Mouse (Mus musculus) hematopoietic stem cell, adult 5-6 weeks (primary cell): ENCODE measurements around the gene Nrxn1. TPM values are rescaled to one million over a fixed set of nuclear protein-coding genes. Genes with fewer than 3 reads are reported as not detected.
A peak's percentile ranks its signal among the peaks of the same experiment; 100 is the strongest.

Experiments
- ATAC-seq, 2 experiments: fragments of 125-278 bp in 1 of 2; replicated peaks in 1 of 2; 2 replicates each; pipeline ENCODE4 v1.8.0; 2016 to 2017; ENCODE audit warnings: inconsistent platforms in 2 of 2, mild to moderate bottlenecking in 2 of 2, moderate number of reproducible peaks in 2 of 2, low read depth in 1 of 2, moderate TSS enrichment in 1 of 2; ENCODE audit not compliant: low FRiP score in 2 of 2, poor library complexity in 2 of 2, severe bottlenecking in 2 of 2, insufficient read depth in 1 of 2, low TSS enrichment in 1 of 2
- total RNA-seq: library from RNA; stranded (forward); fragments of 172-1452, 232-1000 nt; gene quantifications from 2 replicates; pipeline ENCODE4 v1.2.3, GENCODE M21; 2017

Gene Nrxn1
- total RNA-seq, 1 experiment from 2014 or later, result 51.8 TPM

- no peak for ATAC-seq
Observed at GRCm38 (mm10) chr17:90638183-90638727, 454.6 kb downstream of the Nrxn1 start.

- ATAC-seq, result no peak
Observed at GRCm38 (mm10) chr17:90631371-90631770, 461.5 kb downstream of the Nrxn1 start.

GRCm38 (mm10) chr17:90629851-90630250 is 463.0 kb downstream of the Nrxn1 start:
- ATAC-seq, result no peak

GRCm38 (mm10) chr17:90628469-90628868 is 464.4 kb downstream of the Nrxn1 start:
- ATAC-seq, result peak; percentile 92

- ATAC-seq, result no peak
Observed at GRCm38 (mm10) chr17:90628004-90628403, 464.9 kb downstream of the Nrxn1 start.

- ATAC-seq, result no peak
Observed at GRCm38 (mm10) chr17:90627395-90627794, 465.5 kb downstream of the Nrxn1 start.

GRCm38 (mm10) chr17:90624591-90625266 is 468.1 kb downstream of the Nrxn1 start:
- no peak for ATAC-seq

GRCm38 (mm10) chr17:90621828-90622227 is 471.0 kb downstream of the Nrxn1 start:
- no peak for ATAC-seq

GRCm38 (mm10) chr17:90615019-90615418 is 477.9 kb downstream of the Nrxn1 start:
- ATAC-seq, result no peak

- no peak for ATAC-seq
Observed at GRCm38 (mm10) chr17:90607427-90607806, 485.5 kb downstream of the Nrxn1 start.

- ATAC-seq, result no peak
Observed at GRCm38 (mm10) chr17:90606718-90607426, 486.0 kb downstream of the Nrxn1 start.

- ATAC-seq, result no peak
Observed at GRCm38 (mm10) chr17:90599570-90600524, 493.0 kb downstream of the Nrxn1 start.

- no peak for ATAC-seq
Observed at GRCm38 (mm10) chr17:90594798-90595533, 497.9 kb downstream of the Nrxn1 start.

- ATAC-seq, result no peak
Observed at GRCm38 (mm10) chr17:90586891-90587290, 506.0 kb downstream of the Nrxn1 start.

- ATAC-seq, result peak; percentile 66 to 74; a peak in 3 of 4 replicates
Observed at GRCm38 (mm10) chr17:90584666-90585195, 508.1 kb downstream of the Nrxn1 start.

- ATAC-seq, result peak; percentile 80 to 84
Observed at GRCm38 (mm10) chr17:90583826-90584534, 508.9 kb downstream of the Nrxn1 start.
